Mouse (Mus musculus) erythroblast, embryonic 14.5 days (primary cell): ENCODE measurements at regions not wholly inside any gene's neighbourhood (a gene's known extent, or its start where the extent isn't known, plus 50 kb on each side); places are given as distances from the start of the nearest gene placed in this dataset.

ENCODE experiments used
- GATA1 ChIP-seq: IDR thresholded peaks from 2 replicates; pipeline ENCODE4 v1.6.1; 2012; ENCODE audit warnings: low read length, inconsistent platforms, mixed read lengths
- TAL1 ChIP-seq: IDR thresholded peaks from 3 replicates; pipeline ENCODE4 v1.6.1; 2012; ENCODE audit warnings: low read length, inconsistent platforms, mixed read lengths

GRCm38 (mm10) chr13:57309618-57310017 lies 413.8 kb upstream of the Trpc7 start:
- TF ChIP-seq TAL1: no peak
- no peak for TF ChIP-seq GATA1
